Mouse (Mus musculus): ENCODE measurements around the gene Sdha. TPM values are rescaled to one million over a fixed set of nuclear protein-coding genes. Genes with fewer than 3 reads are reported as not detected.

The Sdha gene
- total and polyA plus RNA-seq, 3 experiments = 120 to 249 (median 161) TPM

GRCm38 (mm10) chr13:74296376-74296775, 53.7 kb downstream of the Sdha start:
- Histone ChIP-seq H3K4me3 (replicated peaks in 1 of 3; ENCODE audit: low read depth in 2 of 3, low read length in 2 of 3, poor library complexity in 1 of 3) (no peak overlapping the region), H3K9me3 (replicated peaks; ENCODE audit: low read length) (no peaks in the 10 kb centered on the region), H3K27ac (ENCODE audit: insufficient read depth, low read depth) (no peak overlapping the region), H3K27me3 (replicated peaks) (no peaks in the 10 kb centered on the region), H3K4me2 (ENCODE audit: insufficient read depth, low read depth, poor library complexity, severe bottlenecking) (no peak overlapping the region), H3K4me1 (ENCODE audit: control insufficient read depth in 1 of 2, insufficient read depth in 2 of 2) (peaks cover 0 to 3% of the 10 kb centered on the region in 2 experiments; a peak in 1 of 4 replicates), H3K36me3 (replicated peaks in 1 of 2; ENCODE audit: control insufficient read depth in 1 of 2, insufficient read depth in 1 of 2, low read length in 1 of 2) (peaks cover 0 to 2% of the 10 kb centered on the region in 2 experiments), H3K79me2 (replicated peaks; ENCODE audit: control insufficient read depth, extremely low read depth, insufficient read depth, poor library complexity, severe bottlenecking) (no peaks in the 10 kb centered on the region), H3K9ac (ENCODE audit: insufficient read depth, low read depth) (no peak overlapping the region)
- in situ Hi-C loops (cut with MboI; ENCODE audit: low pct_ligation_motif_present, low pct_unique_long_range_greater_than_20kb, low sequenced_read_pairs) (loop anchor here (10.0 kb wide), 1 partner anchor 202 kb away; no protein-coding TSS in a partner anchor), dilution Hi-C loops (cut with MboI; ENCODE audit: extremely low pct_ligation_motif_present, extremely low pct_unique_long_range_greater_than_20kb, low sequenced_read_pairs) (no loop called here)
- TF ChIP-seq ZKSCAN1 (IDR thresholded peaks at IDR 0.05; ENCODE audit: borderline replicate concordance, low read depth, low read length) (no peak), E2F4 (IDR thresholded peaks at IDR 0.05; ENCODE audit: insufficient replicate concordance, low read depth, low read length) (no peak), IRF4 (IDR thresholded peaks at IDR 0.05; ENCODE audit: low read depth, low read length) (no peak), KAT2A (IDR thresholded peaks at IDR 0.05; ENCODE audit: insufficient replicate concordance, low read length) (no peak), ZNF384 (IDR thresholded peaks at IDR 0.05; ENCODE audit: low read depth, low read length) (no peak), SIN3A (IDR thresholded peaks at IDR 0.05; ENCODE audit: low read length) (no peak), TBP (conservative IDR thresholded peaks at IDR 0.05; ENCODE audit: low read depth, low read length) (no peak), POLR2A (IDR thresholded peaks at IDR 0.05; ENCODE audit: low read depth, low read length) (no peak), JUN (IDR thresholded peaks at IDR 0.05; ENCODE audit: insufficient read depth, low read depth, low read length) (no peak), USF1 (IDR thresholded peaks at IDR 0.05; ENCODE audit: low read depth, low read length) (no peak), USF2 (conservative IDR thresholded peaks at IDR 0.05; ENCODE audit: low read depth, low read length) (no peak), EP300 (IDR thresholded peaks at IDR 0.05; ENCODE audit: low read length) (no peak), ZMIZ1 (IDR thresholded peaks at IDR 0.05; ENCODE audit: low read depth, low read length) (no peak), MYC (IDR thresholded peaks at IDR 0.05; ENCODE audit: low read depth, low read length) (no peak)
- no peak for DNase-seq (ENCODE audit: extremely low read depth)

- Histone ChIP-seq H3K79me2 (replicated peaks; ENCODE audit: control insufficient read depth, extremely low read depth, insufficient read depth, poor library complexity, severe bottlenecking) (no peaks in the 10 kb centered on the region), H3K27me3 (replicated peaks) (no peaks in the 10 kb centered on the region), H3K4me2 (ENCODE audit: insufficient read depth, low read depth, poor library complexity, severe bottlenecking) (peak within 1 kb of the TSS; percentile 48), H3K27ac (ENCODE audit: insufficient read depth, low read depth) (no peak within 1 kb of the TSS), H3K4me3 (replicated peaks in 1 of 3; ENCODE audit: low read depth in 2 of 3, low read length in 2 of 3, poor library complexity in 1 of 3) (no peak within 1 kb of the TSS), H3K36me3 (replicated peaks in 1 of 2; ENCODE audit: control insufficient read depth in 1 of 2, insufficient read depth in 1 of 2, low read length in 1 of 2) (no peaks in the 10 kb centered on the region), H3K9ac (ENCODE audit: insufficient read depth, low read depth) (0 out of 2 replicates have a peak within 1 kb of the TSS, but pooled peaks have one; percentile 21), H3K4me1 (ENCODE audit: control insufficient read depth in 1 of 2, insufficient read depth in 2 of 2) (no peaks in the 10 kb centered on the region), H3K9me3 (replicated peaks; ENCODE audit: low read length) (no peaks in the 10 kb centered on the region)
- dilution Hi-C loops (cut with MboI; ENCODE audit: extremely low pct_ligation_motif_present, extremely low pct_unique_long_range_greater_than_20kb, low sequenced_read_pairs) = no loop called here
- peak; percentile 19 for DNase-seq (ENCODE audit: extremely low read depth)
- in situ Hi-C loops (cut with MboI; ENCODE audit: low pct_ligation_motif_present, low pct_unique_long_range_greater_than_20kb, low sequenced_read_pairs) = loop anchor here (10.0 kb wide), 1 partner anchor 197 kb away; no protein-coding TSS in a partner anchor
- TF ChIP-seq ELF1 (IDR thresholded peaks at IDR 0.05; ENCODE audit: low read depth, low read length) (no peak), JUND (conservative IDR thresholded peaks at IDR 0.05; ENCODE audit: low read depth, low read length) (no peak), HCFC1 (IDR thresholded peaks at IDR 0.05; ENCODE audit: low read depth, low read length) (no peak), BHLHE40 (IDR thresholded peaks at IDR 0.05; ENCODE audit: low read depth, low read length) (peak; percentile 82), SMC3 (IDR thresholded peaks at IDR 0.05; ENCODE audit: low read depth, low read length) (peak; percentile 40), IRF4 (IDR thresholded peaks at IDR 0.05; ENCODE audit: low read depth, low read length) (no peak), NELFE (IDR thresholded peaks at IDR 0.05; ENCODE audit: low read depth, low read length) (no peak), SIN3A (IDR thresholded peaks at IDR 0.05; ENCODE audit: low read length) (no peak), CTCF (conservative IDR thresholded peaks at IDR 0.05 in 1 of 2, IDR thresholded peaks at IDR 0.05 in 1 of 2; ENCODE audit: low read depth in 2 of 2, low read length in 2 of 2) (peak in 1 of 2 experiments; percentile 58; a peak in 2 of 4 replicates), NRF1 (IDR thresholded peaks at IDR 0.05; ENCODE audit: low read depth, low read length) (no peak), EP300 (IDR thresholded peaks at IDR 0.05; ENCODE audit: low read length) (no peak), KAT2A (IDR thresholded peaks at IDR 0.05; ENCODE audit: insufficient replicate concordance, low read length) (no peak), ZNF384 (IDR thresholded peaks at IDR 0.05; ENCODE audit: low read depth, low read length) (no peak), MAZ (IDR thresholded peaks at IDR 0.05; ENCODE audit: low read depth, low read length) (no peak), TCF12 (IDR thresholded peaks at IDR 0.05; ENCODE audit: low read depth, low read length) (no peak), E2F4 (IDR thresholded peaks at IDR 0.05; ENCODE audit: insufficient replicate concordance, low read depth, low read length) (no peak), USF1 (IDR thresholded peaks at IDR 0.05; ENCODE audit: low read depth, low read length) (no peak), PAX5 (IDR thresholded peaks at IDR 0.05; ENCODE audit: low read length) (no peak), MAX (IDR thresholded peaks at IDR 0.05; ENCODE audit: low read length) (no peak)
These were observed 57.9 kb downstream of the Sdha start, which contains the start of gene Ahrr for GRCm38 (mm10) chr13:74292167-74292566. Gene Ahrr, minus strand, starts transcription at chr13:74292331.

Measured in CH12.LX (cell line).